ENCODE assay signal across 25 mouse cellular contexts in the genomic region with DNA sequence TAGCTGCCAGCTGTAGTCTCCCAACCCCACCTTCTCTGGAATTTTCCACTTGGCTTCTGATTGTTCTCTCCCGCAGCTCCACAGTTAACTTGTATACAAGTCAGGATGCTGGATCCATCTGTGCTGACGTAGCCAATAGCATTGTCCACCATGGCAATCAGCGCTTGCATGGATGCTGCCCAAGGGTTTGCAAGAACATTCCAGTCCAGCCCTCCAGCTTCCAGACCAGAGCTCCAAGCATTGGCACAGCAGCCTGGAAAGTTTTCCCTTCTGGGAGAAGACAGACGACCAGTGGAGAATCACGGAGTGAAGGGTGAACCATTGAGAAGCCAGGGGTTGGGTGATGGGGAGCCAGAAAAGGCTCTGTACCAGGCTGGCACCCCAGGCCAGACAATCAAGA. TPM values are rescaled to one million over a fixed set of nuclear protein-coding genes. Genes with fewer than 3 reads are reported as not detected.
A peak's percentile ranks its signal among the peaks of the same experiment; 100 is the strongest.
DNase-seq lines count a peak whose midpoint lies in the region; TF ChIP-seq lines count a peak whose summit lies in the region.
"Had no signal": no experiment of that assay in that cellular context is flagged by ENCODE, and none has a peak within 500 bp of the region (broad histone marks: within the 10 kb centered on the region; RNA-seq: fewer than 3 reads in every experiment).

No protein-coding gene starts in this region.

- no peak for TF ChIP-seq CTCF in gastrocnemius, adult 2 months (IDR thresholded peaks at IDR 0.05)

- DNase-seq in heart, postnatal 25 days (ENCODE audit: low spot score) = peak; percentile 56
- no peak for DNase-seq in heart, postnatal 14 days
- peak; percentile 50 for DNase-seq in gastrocnemius, adult 2 months
- peak; percentile 49 for DNase-seq in gastrocnemius, postnatal 14 days
- peak; percentile 76 for DNase-seq in lung, postnatal 25 days (ENCODE audit: low spot score)
- DNase-seq in retina, embryonic 14.5 days (ENCODE audit: low spot score) = no peak
- no peak for DNase-seq in left cerebral cortex, adult 8-10 months (ENCODE audit: low spot score in 2 of 2)
- DNase-seq: adrenal gland, adult 8-10 months; cerebellum, adult 18-20 months; cerebellum, postnatal 36 days; embryo, embryonic 11 days; kidney, postnatal 4 days; right cerebral cortex, postnatal 4 days; thymus, postnatal 25 days had no signal

- no peak overlapping the region for H3K4me3 ChIP-seq in gastrocnemius, adult 2 months
- H3K4me3 ChIP-seq: embryonic facial prominence, embryonic 13.5 days; erythroblast, embryonic 14.5 days; forebrain, embryonic 12.5 days; limb, embryonic 13.5 days; liver, embryonic 12.5 days; lung, embryonic 15.5 days; megakaryocyte, embryonic 14.5 days; midbrain, embryonic 13.5 days; myocyte; neural tube, embryonic 13.5 days had no signal

- H3K27ac ChIP-seq in gastrocnemius, adult 2 months = peak overlapping the region; percentile 63
- H3K27ac ChIP-seq: embryonic facial prominence, embryonic 13.5 days; forebrain, embryonic 12.5 days; limb, embryonic 13.5 days; liver, embryonic 12.5 days; lung, embryonic 15.5 days; midbrain, embryonic 13.5 days; neural tube, embryonic 13.5 days had no signal

- intact Hi-C loops in heart, postnatal 25 days (cut with DNase I) = loop anchor here (5.0 kb wide), 1 partner anchor 228 kb away; no protein-coding TSS in a partner anchor
- intact Hi-C loops in heart, postnatal 14 days (cut with DNase I) = no loop called here
- intact Hi-C loops in gastrocnemius, adult 2 months (cut with DNase I) = loop anchor here (5.0 kb wide), 1 partner anchor 233 kb away; no protein-coding TSS in a partner anchor
- intact Hi-C loops in gastrocnemius, postnatal 14 days (cut with DNase I; ENCODE audit: low total_unique reads) = no loop called here

RNA-seq across cellular contexts. Expression of a gene that starts 41.1 kb away (rescaled TPM):
- total RNA-seq in heart, postnatal 25 days (2021) = under 1 TPM; 0.22 to 0.34 TPM
- total RNA-seq in heart, postnatal 14 days (2021) = under 1 TPM; 0.44 to 0.55 TPM
- total RNA-seq in gastrocnemius, adult 2 months (2021) = under 1 TPM; 0.22 to 0.26 TPM
- total RNA-seq in gastrocnemius, postnatal 14 days (2021) = 1 to 10 TPM; 1.1 to 1.6 TPM
- total RNA-seq in left cerebral cortex, adult 8-10 months (2022) = 10 to 100 TPM; 76.3 to 85.8 (median 82.5) TPM
- total RNA-seq: MEL had no signal

Comparison
In these comparisons a context has a peak if more than half of its experiments do, and no peak if none do; other contexts are left out.
1. DNase-seq: peak in heart, postnatal 25 days (single experiment), gastrocnemius, adult 2 months (single experiment), gastrocnemius, postnatal 14 days (single experiment) and lung, postnatal 25 days (single experiment); none in heart, postnatal 14 days (0 of 2), retina, embryonic 14.5 days (single experiment) and left cerebral cortex, adult 8-10 months (0 of 2).
2. intact Hi-C loops: an anchor here in heart, postnatal 25 days (5.0 kb wide) and gastrocnemius, adult 2 months (5.0 kb wide); none called in heart, postnatal 14 days and gastrocnemius, postnatal 14 days.
3. RNA of a gene that starts 41.1 kb away (total RNA-seq): 76.3 to 85.8 TPM in left cerebral cortex, adult 8-10 months; 1.1 to 1.6 TPM in gastrocnemius, postnatal 14 days, 0.44 to 0.55 TPM in heart, postnatal 14 days, 0.22 to 0.34 TPM in heart, postnatal 25 days and 0.22 to 0.26 TPM in gastrocnemius, adult 2 months; every median in the first group is over 10 times any median in the second.